Mouse (Mus musculus) c-Kit-positive CD71-negative TER-119-negative erythroid progenitor cells, embryonic 14.5 days (primary cell): ENCODE measurements around the gene Dnah17.
A peak's percentile ranks its signal among the peaks of the same experiment; 100 is the strongest.

Source experiments
- DNase-seq: peaks from one replicate; pipeline ENCODE4 v3.0.0-alpha.2; 2013; ENCODE audit warnings: low read depth

The Dnah17 gene

GRCm38 (mm10) chr11:118021806-118022205 lies 108.6 kb downstream of the Dnah17 start:
- DNase-seq: peak; percentile 58

DNA sequence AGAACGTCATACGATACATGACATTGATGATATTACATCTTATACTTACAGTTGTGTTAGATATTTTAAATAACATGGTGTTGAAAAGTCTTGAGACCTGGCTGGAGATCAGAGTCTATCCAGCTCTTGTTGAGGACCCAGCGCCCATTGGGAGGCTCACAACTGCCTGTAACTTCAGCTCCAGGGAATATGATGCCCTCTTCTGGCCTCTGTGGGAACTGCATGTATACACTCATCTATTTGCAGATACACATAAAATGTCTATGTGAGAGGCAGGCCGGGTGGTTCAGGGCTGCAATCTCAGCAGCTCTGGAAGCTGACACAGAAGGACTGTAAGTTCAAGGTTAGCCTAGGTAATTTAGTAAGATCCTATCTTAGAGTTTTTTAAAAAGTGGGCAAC lies 112.1 kb downstream of the Dnah17 start:
- DNase-seq: no peak

- no peak for DNase-seq
Measured at GRCm38 (mm10) chr11:118015381-118016145, 114.9 kb downstream of the Dnah17 start.

DNA sequence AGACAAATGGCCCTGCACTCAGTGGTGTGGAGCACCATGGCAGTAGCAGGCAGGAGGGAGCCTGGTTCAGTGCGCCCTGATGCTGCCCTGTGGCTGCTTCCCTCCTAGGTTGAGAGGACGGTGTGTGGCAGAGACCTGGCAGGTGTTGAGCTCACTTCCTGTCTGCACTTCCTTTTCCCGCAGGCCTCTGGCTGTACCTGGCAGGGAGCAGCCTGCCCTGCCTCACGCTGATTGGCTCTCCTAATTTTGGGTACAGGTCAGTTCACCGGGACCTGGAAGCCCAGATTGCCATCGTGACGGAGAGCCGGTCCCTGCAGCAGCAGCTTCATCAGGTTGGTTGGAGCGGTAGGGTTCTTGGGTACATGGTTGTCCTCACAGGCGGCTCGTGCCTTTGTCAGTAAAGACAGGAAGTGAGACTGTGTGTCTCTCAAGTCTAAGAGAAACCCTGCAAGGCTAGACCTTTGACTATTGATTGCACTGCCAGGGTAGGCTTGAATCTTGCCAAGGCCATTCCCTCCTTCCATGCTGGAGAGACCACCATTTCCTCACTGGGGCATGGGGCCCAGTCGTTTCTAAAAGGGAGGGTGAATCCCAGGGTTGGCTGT lies 115.9 kb downstream of the Dnah17 start:
- no peak for DNase-seq

- no peak for DNase-seq
Measured at GRCm38 (mm10) chr11:118013339-118013738, 117.1 kb downstream of the Dnah17 start.

- DNase-seq: no peak
Measured at GRCm38 (mm10) chr11:118012595-118012994, 117.8 kb downstream of the Dnah17 start.

DNA sequence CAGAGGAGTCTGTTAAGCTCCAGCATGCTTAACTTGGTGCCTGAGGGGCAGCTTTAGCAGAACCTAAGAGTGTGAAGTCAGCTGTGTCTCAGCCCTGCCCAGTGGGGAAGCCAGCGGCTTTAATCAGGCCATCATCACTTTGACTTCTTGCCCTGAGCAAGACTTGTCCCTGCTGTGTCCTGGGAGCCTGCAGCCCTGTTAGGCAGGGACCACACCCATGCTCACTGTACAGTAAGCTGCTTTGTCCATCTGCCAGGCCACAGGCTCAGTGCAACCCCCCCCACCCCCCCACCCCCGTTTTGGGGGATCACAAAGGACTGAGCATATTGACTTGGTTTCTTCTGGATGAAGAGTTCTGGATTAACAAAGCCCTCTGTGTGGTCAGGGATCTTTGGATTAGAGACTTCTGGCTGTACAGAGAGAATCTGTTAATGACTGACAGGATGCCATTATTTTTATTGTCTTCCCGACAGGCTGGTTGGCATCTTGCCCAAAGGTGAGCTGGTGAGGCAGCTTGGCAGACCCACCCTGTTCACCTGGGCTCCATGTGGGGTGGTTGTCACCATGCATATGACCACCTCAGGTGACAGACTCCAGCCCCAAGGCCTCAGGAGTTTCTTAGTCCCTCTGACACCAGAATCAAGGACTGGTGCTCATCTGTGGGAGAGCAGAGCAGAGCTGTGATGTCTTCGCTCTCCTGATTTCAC lies 120.4 kb downstream of the Dnah17 start:
- DNase-seq: no peak

- no peak for DNase-seq
Measured at GRCm38 (mm10) chr11:118008843-118009242, 121.6 kb downstream of the Dnah17 start.

- DNase-seq: no peak
Measured at GRCm38 (mm10) chr11:118008144-118008805, 122.2 kb downstream of the Dnah17 start.

- DNase-seq: no peak
Measured at GRCm38 (mm10) chr11:118007460-118008143, 122.8 kb downstream of the Dnah17 start.

DNA sequence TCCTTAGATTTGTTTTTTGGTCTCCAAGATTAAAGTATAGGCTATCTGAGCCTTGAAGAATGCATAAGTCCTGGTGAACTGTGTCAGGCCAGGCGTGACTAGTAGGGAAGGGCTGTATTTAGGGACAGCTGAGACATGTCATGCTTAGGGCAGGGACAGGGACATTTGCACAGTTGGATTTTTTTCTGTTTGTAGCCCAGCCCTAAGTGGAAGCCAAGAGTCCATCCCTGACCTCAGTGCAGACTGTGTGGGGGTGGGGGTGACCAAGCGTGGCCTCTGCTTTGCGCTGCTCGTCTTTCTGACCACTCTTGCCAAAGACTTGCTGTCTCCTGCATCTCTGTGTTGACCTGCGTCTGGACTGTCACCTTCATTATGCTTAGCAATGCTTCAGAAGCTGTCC lies 126.2 kb downstream of the Dnah17 start:
- DNase-seq: no peak

DNA sequence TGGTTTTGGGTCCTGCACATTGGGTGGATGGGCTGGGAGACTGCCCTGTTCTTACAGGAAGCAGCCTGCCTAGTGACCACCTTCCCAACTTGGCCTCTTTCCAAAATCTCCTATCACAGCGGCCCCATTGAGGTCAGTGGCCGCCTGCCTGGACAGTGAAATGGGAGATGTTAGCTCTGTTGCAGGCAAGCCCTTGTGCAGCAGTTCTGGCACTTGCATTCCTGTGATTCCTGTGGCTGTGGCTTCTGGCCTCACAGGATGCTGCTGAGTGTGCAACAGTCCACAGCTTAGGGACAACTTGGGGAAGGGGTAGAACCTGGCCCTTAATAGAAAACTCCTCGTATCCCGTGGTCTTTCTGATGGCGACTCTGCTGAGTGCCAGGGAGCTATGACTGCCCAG lies 126.7 kb downstream of the Dnah17 start:
- DNase-seq: no peak

GRCm38 (mm10) chr11:118003176-118003575 lies 127.3 kb downstream of the Dnah17 start:
- no peak for DNase-seq

DNA sequence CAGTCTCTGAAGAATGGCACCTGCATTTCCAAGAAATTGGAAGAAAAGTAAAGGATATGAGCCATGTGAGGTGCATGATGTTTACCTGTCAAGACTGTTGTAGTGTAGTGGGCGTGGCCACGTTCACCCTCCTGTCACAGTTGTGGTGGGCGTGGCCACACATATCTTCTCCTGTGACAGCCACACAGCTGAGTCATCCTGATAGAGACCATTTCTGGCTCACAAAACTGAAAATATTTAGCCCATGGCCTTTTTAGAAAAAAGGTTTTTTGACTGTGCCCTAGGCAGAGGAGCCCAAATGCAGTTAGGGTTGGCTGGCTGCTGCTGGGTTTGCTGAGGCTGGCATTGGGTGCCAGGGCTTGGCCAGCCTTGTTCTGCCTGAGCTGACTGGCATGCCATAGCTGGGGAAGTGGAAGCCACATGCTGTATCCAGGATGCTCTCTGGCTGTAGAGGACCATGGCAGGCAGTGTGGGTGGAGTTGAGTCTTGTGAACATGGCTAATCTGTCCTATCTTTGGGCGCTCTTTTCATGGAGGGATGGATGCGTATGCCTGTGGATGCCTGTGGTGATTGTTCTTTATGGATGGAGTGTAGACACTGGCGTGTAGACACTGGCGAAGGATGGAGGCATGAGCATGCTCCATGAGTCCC lies 129.7 kb downstream of the Dnah17 start:
- DNase-seq: no peak

DNA sequence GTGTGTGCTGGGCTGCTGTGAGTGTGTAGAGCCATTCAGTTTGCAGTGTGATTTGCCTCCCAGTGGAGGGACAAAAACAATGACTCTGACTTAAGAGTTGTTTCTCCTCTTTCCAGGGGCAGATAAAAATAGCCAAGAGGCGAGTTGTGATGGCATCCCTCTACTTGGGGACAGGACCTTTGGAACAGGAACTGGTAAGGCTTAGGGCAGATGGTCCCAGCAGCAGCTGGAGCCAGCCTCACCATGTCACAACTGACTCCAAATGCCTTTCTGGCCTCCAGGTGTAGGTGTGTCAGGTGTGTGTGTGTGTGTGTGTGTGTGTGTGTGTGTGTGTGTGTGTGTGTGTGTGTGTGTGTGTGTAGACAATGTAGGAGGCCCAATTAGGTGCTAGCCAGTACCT lies 130.4 kb downstream of the Dnah17 start:
- DNase-seq: no peak

DNA sequence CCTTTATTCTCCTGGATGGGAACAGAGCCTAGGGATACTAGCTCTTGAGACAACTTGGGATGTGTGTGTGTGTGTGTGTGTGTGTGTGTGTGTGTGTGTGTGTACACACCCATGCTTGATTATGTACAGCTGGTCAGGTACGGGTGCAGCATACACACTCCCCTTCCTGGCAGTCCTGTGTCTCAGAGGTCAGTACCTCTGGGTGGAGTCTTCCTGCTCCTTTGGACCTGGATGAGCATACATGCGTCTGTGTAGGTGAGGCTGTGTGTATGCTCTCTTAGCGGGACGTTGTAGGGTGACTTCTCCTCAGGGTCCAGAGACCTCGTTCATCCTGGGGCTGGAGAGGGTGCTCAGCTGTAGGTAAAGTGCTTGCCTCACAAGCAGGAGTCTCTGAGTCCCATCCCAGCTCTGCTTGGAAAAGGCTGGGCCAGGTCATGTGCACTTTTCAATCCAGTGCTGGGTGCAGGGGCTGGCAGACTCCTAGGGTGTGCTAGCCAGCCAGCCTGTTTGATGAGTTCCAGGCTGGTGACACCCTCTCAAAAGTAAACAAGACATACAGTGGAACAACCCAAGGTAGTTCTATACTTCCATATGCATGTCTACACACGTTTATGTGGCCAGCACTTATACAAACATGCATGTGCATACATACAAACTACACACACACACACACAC lies 131.0 kb downstream of the Dnah17 start:
- no peak for DNase-seq

DNA sequence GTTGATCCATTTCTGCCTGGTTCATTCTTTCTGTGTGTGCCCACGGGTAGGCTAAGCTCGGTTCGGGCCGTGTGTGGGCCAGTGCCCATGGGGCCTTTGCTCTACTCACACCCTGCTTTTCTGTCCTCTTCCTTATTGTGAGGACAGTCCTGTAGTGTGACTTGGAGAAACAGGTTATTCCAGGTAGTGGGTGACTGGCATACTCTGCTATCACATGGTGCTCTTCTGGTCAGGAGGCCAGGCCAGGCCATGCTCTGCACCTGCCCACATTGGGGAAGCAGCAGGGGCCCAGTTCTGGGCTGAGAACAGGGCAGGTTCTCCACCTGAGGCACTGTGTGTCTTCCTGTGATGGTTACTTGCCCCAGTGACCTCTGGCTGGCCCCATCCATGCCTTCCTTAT lies 132.1 kb downstream of the Dnah17 start:
- no peak for DNase-seq

DNA sequence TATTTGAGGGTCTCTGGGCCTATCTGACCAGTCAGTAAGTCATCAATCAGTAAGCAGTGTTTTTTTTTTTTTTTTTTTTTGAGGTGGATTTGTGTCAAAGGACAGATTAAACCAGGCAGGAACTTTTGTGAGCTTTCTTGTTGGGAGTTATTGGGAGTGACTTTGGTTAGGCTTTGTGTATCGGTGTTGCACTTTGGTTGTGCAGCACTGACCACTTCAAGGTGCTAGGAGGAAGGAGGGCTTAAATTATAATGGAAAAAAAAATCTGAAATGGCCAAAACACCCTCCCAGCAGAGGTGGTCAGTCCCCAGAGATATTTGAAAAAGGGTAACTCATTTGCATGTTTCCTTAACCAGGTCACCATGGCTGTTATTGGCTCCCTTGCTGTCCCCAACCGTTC lies 133.3 kb downstream of the Dnah17 start:
- DNase-seq: no peak

DNA sequence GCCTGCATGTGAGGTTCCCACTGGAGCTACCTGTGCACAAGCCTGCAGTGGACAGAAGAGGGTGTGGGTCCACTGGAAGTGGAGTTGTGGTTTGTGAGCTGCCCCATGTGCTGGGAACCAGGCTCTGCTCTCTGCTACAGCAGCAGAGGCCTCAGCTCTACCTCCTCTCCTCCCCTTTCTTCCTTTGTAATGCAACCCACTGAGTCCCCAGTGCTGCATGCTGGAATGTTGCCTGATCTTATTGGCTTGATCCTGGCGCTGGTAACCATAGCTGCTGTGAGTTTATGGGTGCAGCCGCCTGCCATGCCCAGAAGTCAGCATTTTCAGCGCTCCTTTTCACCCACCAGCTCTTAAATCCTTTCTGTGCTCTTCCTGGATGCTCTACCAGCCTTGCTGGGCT lies 134.4 kb downstream of the Dnah17 start:
- no peak for DNase-seq

DNA sequence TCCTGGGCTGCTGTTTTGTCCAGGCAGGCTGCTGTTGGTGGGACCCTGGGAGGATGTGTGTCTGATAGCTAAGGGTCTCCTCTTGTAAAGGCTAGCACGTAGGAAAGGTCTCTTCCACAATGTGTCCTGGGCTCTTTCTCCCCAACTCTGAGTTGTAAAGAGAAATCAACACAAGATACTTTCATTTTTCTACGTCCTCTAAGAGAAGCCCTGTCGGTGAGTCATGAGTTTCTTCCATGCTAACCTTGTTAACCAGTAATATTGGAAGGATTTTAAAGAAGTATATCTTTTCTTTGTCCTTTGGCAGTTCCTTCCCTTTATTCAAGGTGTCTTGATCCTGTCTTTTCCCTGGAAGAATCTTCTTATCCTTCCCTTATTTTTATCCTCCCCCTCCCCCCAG lies 134.8 kb downstream of the Dnah17 start:
- no peak for DNase-seq

DNA sequence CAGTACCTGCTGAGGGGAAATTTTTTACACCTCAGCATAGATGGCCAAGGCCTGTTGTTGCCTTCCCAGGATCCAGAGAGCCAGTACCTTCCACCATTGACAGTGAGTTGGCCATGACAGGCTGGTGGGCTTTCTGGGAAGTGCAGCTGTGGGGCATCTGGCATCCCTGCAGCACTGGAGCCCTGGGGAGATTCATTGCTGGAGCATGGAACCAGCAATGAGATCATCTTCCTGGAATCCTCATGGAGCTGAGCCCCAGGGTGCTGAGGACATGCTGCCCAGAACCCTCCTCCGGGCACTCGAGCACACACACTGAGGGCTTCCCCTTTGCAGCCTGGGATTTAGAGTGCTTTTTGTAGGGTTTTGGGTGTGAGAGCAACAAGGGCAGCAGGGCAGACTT lies 135.2 kb downstream of the Dnah17 start:
- no peak for DNase-seq
